Mouse (Mus musculus) bone marrow, adult 2 months (tissue): ENCODE data around the gene Wdr60.

Experiments used
- CTCF ChIP-seq: fragments of 200-500 bp; IDR thresholded peaks from 2 replicates; pipeline ENCODE4 v1.5.1; 2011; ENCODE audit warnings: low read length, control low read depth; ENCODE audit not compliant: control insufficient read depth, insufficient read depth
- POLR2A ChIP-seq: fragments of 200-500 bp; IDR thresholded peaks from 2 replicates; pipeline ENCODE4 v1.6.1; 2011; ENCODE audit warnings: low read depth, mild to moderate bottlenecking, control low read depth, low read length, borderline replicate concordance; ENCODE audit not compliant: control insufficient read depth

- TF ChIP-seq CTCF = no peak
- no peak for TF ChIP-seq POLR2A
These were observed 1.9 kb upstream of the Wdr60 start for GRCm38 (mm10) chr12:116264756-116265155.
